Mouse (Mus musculus): ENCODE data around the gene Nek7. TPM values are rescaled to one million over a fixed set of nuclear protein-coding genes. Genes with fewer than 3 reads are reported as not detected.

Nek7 gene
- total and polyA plus RNA-seq, 3 experiments = 4.7 to 9.1 TPM; not detected in 1

GRCm38 (mm10) chr1:138603974-138604373 lies 16.0 kb downstream of the Nek7 start:
- DNase-seq (ENCODE audit: low read depth, low spot score) = no peak
- Histone ChIP-seq H3K4me3 (ENCODE audit: control insufficient read depth in 1 of 2, insufficient read depth in 1 of 2, low read depth in 2 of 2, low read length in 2 of 2) (no peak overlapping the region), H3K27me3 (ENCODE audit: control insufficient read depth in 1 of 2, insufficient read depth in 2 of 2, low read length in 2 of 2) (no peaks in the 10 kb centered on the region), H3K36me3 (ENCODE audit: control insufficient read depth in 1 of 2, insufficient read depth in 2 of 2, low read length in 2 of 2) (0 out of 4 replicates have a peak, but pooled peaks cover 0 to 2% of the 10 kb centered on the region in 2 experiments), H3K9ac (ENCODE audit: control insufficient read depth, low read depth, low read length, poor library complexity, severe bottlenecking) (no peak overlapping the region), H3K27ac (ENCODE audit: control insufficient read depth, low read depth, low read length) (no peak overlapping the region), H3K4me1 (ENCODE audit: control insufficient read depth in 1 of 2, insufficient read depth in 2 of 2, low read length in 2 of 2) (no peaks in the 10 kb centered on the region; a peak in 1 of 4 replicates), H3K79me2 (ENCODE audit: control insufficient read depth, insufficient read depth, low read length, poor library complexity) (no peaks in the 10 kb centered on the region), H3K9me3 (replicated peaks; ENCODE audit: insufficient read depth, low read length) (no peaks in the 10 kb centered on the region)
- TF ChIP-seq MEF2A (IDR thresholded peaks at IDR 0.05; ENCODE audit: extremely low read depth, insufficient replicate concordance, low read depth, low read length, poor library complexity, severe bottlenecking) = no peak
- no peak for TF ChIP-seq SMC3 (IDR thresholded peaks at IDR 0.05; ENCODE audit: low read depth, low read length)
- TF ChIP-seq POLR2AphosphoS5 (IDR thresholded peaks at IDR 0.05; ENCODE audit: borderline replicate concordance, low read depth, low read length) = no peak
- TF ChIP-seq ZC3H11A (IDR thresholded peaks at IDR 0.05; ENCODE audit: low read depth, low read length) = no peak
- TF ChIP-seq ETS1 (IDR thresholded peaks at IDR 0.05; ENCODE audit: low read depth, low read length) = no peak
- no peak for TF ChIP-seq POLR2A (IDR thresholded peaks at IDR 0.05; ENCODE audit: control insufficient read depth in 1 of 2, insufficient read depth in 1 of 2, low read depth in 1 of 2, low read length in 2 of 2, poor library complexity in 1 of 2)
- TF ChIP-seq GATA1 (IDR thresholded peaks at IDR 0.05; ENCODE audit: low read depth, low read length) = no peak
- no peak for TF ChIP-seq NELFE (IDR thresholded peaks at IDR 0.05; ENCODE audit: low read depth, low read length)
- no peak for TF ChIP-seq ZNF384 (IDR thresholded peaks at IDR 0.05; ENCODE audit: low read depth, low read length)
- no peak for TF ChIP-seq MAX (IDR thresholded peaks at IDR 0.05; ENCODE audit: low read length)
- TF ChIP-seq RAD21 (IDR thresholded peaks at IDR 0.05; ENCODE audit: low read depth, low read length) = no peak
- no peak for TF ChIP-seq E2F4 (IDR thresholded peaks at IDR 0.05; ENCODE audit: borderline replicate concordance, low read depth, low read length)
- TF ChIP-seq CHD1 (IDR thresholded peaks at IDR 0.05; ENCODE audit: low read depth, low read length) = no peak
- TF ChIP-seq TBP (IDR thresholded peaks at IDR 0.05; ENCODE audit: low read depth, low read length) = no peak
- no peak for TF ChIP-seq MXI1 (IDR thresholded peaks at IDR 0.05; ENCODE audit: low read depth, low read length)
- TF ChIP-seq KAT2A (conservative IDR thresholded peaks at IDR 0.05; ENCODE audit: low read depth, low read length) = no peak
- TF ChIP-seq UBTF (IDR thresholded peaks at IDR 0.05; ENCODE audit: borderline replicate concordance, insufficient read depth, low read depth, low read length) = no peak
- TF ChIP-seq TAL1 (IDR thresholded peaks at IDR 0.05; ENCODE audit: low read length) = no peak

GRCm38 (mm10) chr1:138598087-138598486 lies 21.9 kb downstream of the Nek7 start:
- Histone ChIP-seq H3K9ac (ENCODE audit: control insufficient read depth, low read depth, low read length, poor library complexity, severe bottlenecking) (no peak overlapping the region), H3K27me3 (ENCODE audit: control insufficient read depth in 1 of 2, insufficient read depth in 2 of 2, low read length in 2 of 2) (no peaks in the 10 kb centered on the region), H3K79me2 (ENCODE audit: control insufficient read depth, insufficient read depth, low read length, poor library complexity) (no peaks in the 10 kb centered on the region), H3K9me3 (replicated peaks; ENCODE audit: insufficient read depth, low read length) (no peaks in the 10 kb centered on the region), H3K4me1 (ENCODE audit: control insufficient read depth in 1 of 2, insufficient read depth in 2 of 2, low read length in 2 of 2) (no peaks in the 10 kb centered on the region; a peak in 1 of 4 replicates), H3K36me3 (ENCODE audit: control insufficient read depth in 1 of 2, insufficient read depth in 2 of 2, low read length in 2 of 2) (0 out of 4 replicates have a peak, but pooled peaks cover 0 to 1% of the 10 kb centered on the region in 2 experiments), H3K27ac (ENCODE audit: control insufficient read depth, low read depth, low read length) (no peak overlapping the region), H3K4me3 (ENCODE audit: control insufficient read depth in 1 of 2, insufficient read depth in 1 of 2, low read depth in 2 of 2, low read length in 2 of 2) (no peak overlapping the region)
- DNase-seq (ENCODE audit: low read depth, low spot score) = no peak
- no peak for TF ChIP-seq TCF12 (IDR thresholded peaks at IDR 0.05; ENCODE audit: low read depth, low read length)
- no peak for TF ChIP-seq MYB (IDR thresholded peaks at IDR 0.05; ENCODE audit: low read depth, low read length)
- no peak for TF ChIP-seq ZMIZ1 (IDR thresholded peaks at IDR 0.05; ENCODE audit: low read depth, low read length)
- no peak for TF ChIP-seq USF1 (IDR thresholded peaks at IDR 0.05; ENCODE audit: low read depth, low read length)
- no peak for TF ChIP-seq E2F4 (IDR thresholded peaks at IDR 0.05; ENCODE audit: borderline replicate concordance, low read depth, low read length)
- TF ChIP-seq UBTF (IDR thresholded peaks at IDR 0.05; ENCODE audit: borderline replicate concordance, insufficient read depth, low read depth, low read length) = no peak
- no peak for TF ChIP-seq SIN3A (IDR thresholded peaks at IDR 0.05; ENCODE audit: low read length)
- no peak for TF ChIP-seq CHD1 (IDR thresholded peaks at IDR 0.05; ENCODE audit: low read depth, low read length)
